Mouse (Mus musculus): ENCODE data around the gene Cfd. TPM values are rescaled to one million over a fixed set of nuclear protein-coding genes. Genes with fewer than 3 reads are reported as not detected.
"Not testable (repeated sequence)": the region's sequence is repeated elsewhere in the genome, so short reads cannot be mapped to it uniquely, and the experiment has no call there.

The Cfd gene
- polyA plus RNA-seq, 1 experiment from 2014 or later, result not detected

DNA sequence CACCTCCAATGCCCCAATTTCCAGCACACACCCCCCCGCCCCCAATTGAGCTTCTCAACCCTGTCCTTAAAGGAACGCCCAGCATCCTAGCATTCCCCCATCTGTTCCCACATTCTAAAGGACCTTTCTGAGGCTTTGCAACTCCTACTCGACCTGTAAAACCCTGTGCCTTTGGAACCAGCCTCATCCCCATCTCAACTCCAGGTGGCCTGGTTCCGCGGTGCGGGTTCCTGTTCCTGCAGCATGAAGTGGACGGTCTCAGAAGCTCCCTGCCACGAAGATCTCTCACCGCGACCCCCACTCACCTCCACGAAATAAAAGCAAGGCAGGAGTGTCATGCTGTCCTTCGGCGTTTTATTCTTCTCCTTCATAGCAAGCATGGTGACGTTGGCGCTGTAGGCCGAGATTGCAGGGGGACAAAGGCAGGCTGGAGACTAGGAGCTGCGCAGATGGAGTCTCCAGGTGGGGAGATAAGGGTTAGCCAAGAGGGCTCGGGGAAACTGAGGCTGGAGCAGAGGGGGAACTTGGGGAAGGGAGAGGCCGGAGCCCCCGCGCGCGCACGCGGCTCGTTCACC is 16.9 kb upstream of the Cfd start:
- no peak for ATAC-seq (ENCODE audit: insufficient read depth)
- H3K4me1 ChIP-seq (replicated peaks), result peaks cover 31% of the 10 kb centered on the region
- H3K9ac ChIP-seq, result peak overlapping the region; percentile 27; the same call in 1 of the 2 replicates
- WGBS (ENCODE audit: insufficient replicate concordance), result 1% methylated on average over 26 of the region's 26 CpGs
- peak overlapping the region; percentile 55 for H3K4me3 ChIP-seq (replicated peaks)
- H3K9me3 ChIP-seq (replicated peaks), result no peaks in the 10 kb centered on the region
- H3K36me3 ChIP-seq (replicated peaks), result no peaks in the 10 kb centered on the region
- no peak overlapping the region for H3K27ac ChIP-seq (replicated peaks)
- peaks cover 49% of the 10 kb centered on the region for H3K27me3 ChIP-seq
- H3K4me2 ChIP-seq, result peak overlapping the region; percentile 75

DNA sequence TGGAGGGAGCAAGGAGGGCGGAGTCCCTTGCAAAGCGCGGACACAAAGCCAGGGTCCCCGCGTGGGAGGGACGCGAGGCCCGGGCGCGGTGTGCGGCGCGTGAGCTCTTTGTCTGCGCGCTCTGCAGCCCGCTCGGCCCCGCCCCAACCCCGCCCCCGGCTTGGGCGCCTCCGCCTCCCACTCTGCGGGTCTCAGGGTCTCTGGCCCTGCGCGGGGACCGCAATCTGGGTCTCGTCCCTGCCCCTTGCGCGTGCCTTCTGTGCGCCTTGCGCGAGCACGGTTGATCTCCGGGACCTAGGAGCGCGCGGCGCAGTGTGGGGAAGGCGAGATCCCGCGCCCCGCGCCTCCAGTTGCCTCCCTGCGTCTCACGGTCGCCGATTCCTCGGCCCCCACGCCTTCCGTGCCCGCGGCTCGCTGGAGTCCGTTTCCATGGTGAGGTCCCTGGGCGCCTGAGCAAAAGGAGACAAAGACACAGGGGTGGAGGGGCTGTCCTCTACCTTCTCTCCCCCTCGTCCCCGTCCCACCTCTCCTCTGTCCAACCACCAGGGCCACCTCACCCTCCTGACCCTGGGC is 16.3 kb upstream of the Cfd start, which contains the start of the genes Prtn3 and Plppr3:
Prtn3 (plus strand) TSS at position 187 of the 573 bp plus-strand sequence.
Plppr3 (minus strand) TSS at position 345 of the 573 bp plus-strand sequence.
- peak within 1 kb of the TSS; percentile 27; the same call in 1 of the 2 replicates for H3K9ac ChIP-seq

DNA sequence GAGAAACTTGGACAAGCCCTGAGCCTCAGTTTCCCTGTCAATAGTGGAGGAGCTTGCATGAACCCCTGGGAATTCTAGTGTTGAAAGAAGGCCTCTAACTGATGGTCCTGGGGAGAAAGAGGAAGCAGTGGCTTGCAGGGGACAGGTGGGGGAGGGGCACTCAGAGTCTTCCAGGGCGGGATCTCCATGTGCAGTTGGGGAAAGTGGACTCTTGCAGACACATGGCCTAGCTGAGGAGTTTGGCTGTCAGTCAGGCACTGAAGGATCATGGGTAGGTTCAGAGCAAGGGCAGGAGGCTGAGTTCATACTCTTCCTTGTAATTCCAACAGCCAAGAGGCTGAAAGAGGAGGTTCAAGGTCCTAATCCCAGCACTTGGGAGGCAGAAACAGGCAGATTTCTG is 13.5 kb upstream of the Cfd start:
- Histone ChIP-seq H3K27me3 (peaks cover 61% of the 10 kb centered on the region), H3K9me3 (replicated peaks) (no peaks in the 10 kb centered on the region), H3K36me3 (replicated peaks) (no peaks in the 10 kb centered on the region), H3K4me3 (replicated peaks) (no peak overlapping the region), H3K27ac (replicated peaks) (peak overlapping the region; percentile 57), H3K4me1 (replicated peaks) (peaks cover 61% of the 10 kb centered on the region), H3K4me2 (peak overlapping the region; percentile 44), H3K9ac (no peak overlapping the region)
- WGBS (ENCODE audit: insufficient replicate concordance), result 26% methylated on average over 1 of the region's 1 CpGs
- ATAC-seq (ENCODE audit: insufficient read depth), result no peak

More for the DNA sequence above, 16.3 kb upstream of the Cfd start, which contains the start of the genes Prtn3 and Plppr3:
- Histone ChIP-seq H3K9me3 (replicated peaks) (no peaks in the 10 kb centered on the region), H3K4me3 (replicated peaks) (peak within 1 kb of the TSS; percentile 55), H3K27ac (replicated peaks) (peak within 1 kb of the TSS; percentile 19; the same call in 1 of the 2 replicates), H3K4me2 (peak within 1 kb of the TSS; percentile 75), H3K27me3 (peaks cover 53% of the 10 kb centered on the region), H3K4me1 (replicated peaks) (peaks cover 33% of the 10 kb centered on the region), H3K36me3 (replicated peaks) (no peaks in the 10 kb centered on the region)
- no peak for ATAC-seq (ENCODE audit: insufficient read depth)
- 2% methylated on average over 52 of the region's 57 CpGs for WGBS (ENCODE audit: insufficient replicate concordance)

DNA sequence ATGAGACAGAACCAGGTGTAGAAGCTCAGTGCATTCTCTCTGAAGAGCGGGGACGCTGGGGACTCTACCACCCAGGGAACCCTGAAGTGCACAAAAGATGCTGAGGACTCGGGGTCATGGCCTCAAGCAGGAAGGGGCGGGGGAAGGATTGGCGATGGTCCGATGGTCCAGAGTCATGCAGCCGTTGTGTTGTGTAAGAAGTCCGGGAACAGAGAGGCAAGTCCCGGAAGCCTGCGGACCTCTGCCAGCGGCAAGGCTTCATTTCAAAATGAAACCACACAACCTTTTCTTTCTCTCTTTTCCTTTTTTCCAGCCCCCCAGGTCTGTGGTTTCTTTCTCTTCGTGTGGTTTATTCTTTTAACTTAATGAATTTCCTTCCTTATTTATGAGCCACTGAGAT is 12.9 kb upstream of the Cfd start:
- no peaks in the 10 kb centered on the region for H3K9me3 ChIP-seq (replicated peaks)
- WGBS (ENCODE audit: insufficient replicate concordance), result 12% methylated on average over 12 of the region's 12 CpGs
- 0 out of 2 replicates have a peak, but pooled peaks have one; percentile 8 for ATAC-seq (ENCODE audit: insufficient read depth)
- H3K4me2 ChIP-seq, result peak overlapping the region; percentile 44
- no peak overlapping the region; the same call in 1 of the 2 replicates for H3K9ac ChIP-seq
- H3K27me3 ChIP-seq, result peaks cover 63% of the 10 kb centered on the region
- H3K4me1 ChIP-seq (replicated peaks), result peaks cover 67% of the 10 kb centered on the region
- no peak overlapping the region for H3K4me3 ChIP-seq (replicated peaks)
- H3K36me3 ChIP-seq (replicated peaks), result no peaks in the 10 kb centered on the region
- peak overlapping the region; percentile 57 for H3K27ac ChIP-seq (replicated peaks)

DNA sequence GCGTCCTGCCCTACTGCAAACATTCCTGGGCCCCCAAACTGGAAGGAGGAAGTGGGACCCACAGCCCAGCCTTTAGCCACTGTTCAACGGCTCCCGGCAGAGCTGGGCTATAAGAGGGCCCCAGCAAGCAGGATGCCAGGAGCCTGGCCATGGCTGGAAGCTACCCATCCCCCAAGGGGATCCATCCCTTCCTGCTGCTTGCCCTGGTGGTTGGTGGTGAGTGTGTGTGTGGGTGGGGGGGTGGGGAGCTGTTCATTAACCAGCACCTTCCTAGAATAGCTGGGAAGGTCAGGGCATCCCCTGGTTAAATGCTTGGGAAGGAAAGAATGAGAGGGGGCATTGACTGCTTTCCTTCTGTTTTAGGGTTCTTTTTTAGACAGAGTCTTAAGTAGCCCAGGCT is 11.1 kb upstream of the Cfd start:
- no peak overlapping the region for H3K9ac ChIP-seq
- H3K27ac ChIP-seq (replicated peaks), result peak overlapping the region; percentile 55
- peaks cover 51% of the 10 kb centered on the region for H3K27me3 ChIP-seq
- peaks cover 71% of the 10 kb centered on the region for H3K4me1 ChIP-seq (replicated peaks)
- H3K9me3 ChIP-seq (replicated peaks), result no peaks in the 10 kb centered on the region
- WGBS (ENCODE audit: insufficient replicate concordance), result 17% methylated on average over 3 of the region's 3 CpGs
- H3K4me2 ChIP-seq, result peak overlapping the region; percentile 59
- H3K36me3 ChIP-seq (replicated peaks), result no peaks in the 10 kb centered on the region
- H3K4me3 ChIP-seq (replicated peaks), result 0 out of 2 replicates have a peak overlapping the region, but pooled peaks have one; percentile 10
- ATAC-seq (ENCODE audit: insufficient read depth), result no peak

DNA sequence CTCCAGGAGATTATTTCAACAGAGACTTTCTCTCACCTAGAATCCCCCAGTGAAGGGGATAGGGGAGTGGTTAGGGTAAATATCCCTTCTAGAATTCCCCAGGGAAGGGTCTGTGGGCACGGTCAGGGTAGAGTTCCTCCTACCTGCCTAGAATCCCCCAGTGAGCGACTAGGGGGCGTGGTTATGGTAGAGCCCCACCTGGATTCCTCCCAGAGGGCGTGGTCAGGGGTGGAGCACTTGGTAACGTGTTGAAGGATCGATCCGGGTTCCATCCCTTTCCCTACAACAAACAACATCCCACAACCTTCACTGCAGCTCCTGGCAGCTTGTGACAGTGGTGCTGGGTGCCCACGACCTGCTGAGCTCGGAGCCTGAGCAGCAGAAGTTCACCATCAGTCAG is 9.9 kb upstream of the Cfd start:
- peak overlapping the region; percentile 59 for H3K4me2 ChIP-seq
- peak overlapping the region; percentile 55; the same call in 1 of the 2 replicates for H3K27ac ChIP-seq (replicated peaks)
- H3K9ac ChIP-seq, result 0 out of 2 replicates have a peak overlapping the region, but pooled peaks have one; percentile 2
- no peaks in the 10 kb centered on the region for H3K9me3 ChIP-seq (replicated peaks)
- H3K36me3 ChIP-seq (replicated peaks), result no peaks in the 10 kb centered on the region
- H3K27me3 ChIP-seq, result peaks cover 40% of the 10 kb centered on the region
- 5% methylated on average over 9 of the region's 9 CpGs for WGBS (ENCODE audit: insufficient replicate concordance)
- peak overlapping the region; percentile 39 for H3K4me3 ChIP-seq (replicated peaks)
- H3K4me1 ChIP-seq (replicated peaks), result peaks cover 68% of the 10 kb centered on the region
- peak; percentile 27; the same call in 1 of the 2 replicates for ATAC-seq (ENCODE audit: insufficient read depth)

DNA sequence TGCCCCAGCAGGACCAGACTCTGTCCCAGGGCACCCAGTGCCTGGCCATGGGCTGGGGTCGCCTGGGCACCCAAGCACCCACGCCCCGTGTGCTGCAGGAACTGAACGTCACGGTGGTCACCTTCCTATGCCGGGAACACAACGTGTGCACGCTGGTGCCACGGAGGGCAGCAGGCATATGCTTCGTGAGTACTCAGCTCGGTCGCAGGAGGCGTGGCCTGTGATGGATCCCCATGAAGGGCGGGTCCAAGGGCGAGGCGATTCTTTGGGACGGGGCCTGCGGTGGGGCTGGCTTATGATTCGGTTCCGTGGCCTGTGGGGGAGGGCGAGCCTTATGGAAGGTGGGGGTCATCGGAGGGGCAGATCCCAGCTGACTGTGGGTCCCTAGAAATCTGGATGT is 8.7 kb upstream of the Cfd start:
- Histone ChIP-seq H3K36me3 (replicated peaks) (no peaks in the 10 kb centered on the region), H3K4me3 (replicated peaks) (peak overlapping the region; percentile 39), H3K27ac (replicated peaks) (no peak overlapping the region), H3K4me1 (replicated peaks) (peaks cover 61% of the 10 kb centered on the region), H3K9ac (no peak overlapping the region), H3K27me3 (peaks cover 40% of the 10 kb centered on the region), H3K9me3 (replicated peaks) (no peaks in the 10 kb centered on the region), H3K4me2 (peak overlapping the region; percentile 59)
- ATAC-seq (ENCODE audit: insufficient read depth), result 0 out of 2 replicates have a peak, but pooled peaks have one; percentile 23
- WGBS (ENCODE audit: insufficient replicate concordance), result 2% methylated on average over 22 of the region's 22 CpGs

DNA sequence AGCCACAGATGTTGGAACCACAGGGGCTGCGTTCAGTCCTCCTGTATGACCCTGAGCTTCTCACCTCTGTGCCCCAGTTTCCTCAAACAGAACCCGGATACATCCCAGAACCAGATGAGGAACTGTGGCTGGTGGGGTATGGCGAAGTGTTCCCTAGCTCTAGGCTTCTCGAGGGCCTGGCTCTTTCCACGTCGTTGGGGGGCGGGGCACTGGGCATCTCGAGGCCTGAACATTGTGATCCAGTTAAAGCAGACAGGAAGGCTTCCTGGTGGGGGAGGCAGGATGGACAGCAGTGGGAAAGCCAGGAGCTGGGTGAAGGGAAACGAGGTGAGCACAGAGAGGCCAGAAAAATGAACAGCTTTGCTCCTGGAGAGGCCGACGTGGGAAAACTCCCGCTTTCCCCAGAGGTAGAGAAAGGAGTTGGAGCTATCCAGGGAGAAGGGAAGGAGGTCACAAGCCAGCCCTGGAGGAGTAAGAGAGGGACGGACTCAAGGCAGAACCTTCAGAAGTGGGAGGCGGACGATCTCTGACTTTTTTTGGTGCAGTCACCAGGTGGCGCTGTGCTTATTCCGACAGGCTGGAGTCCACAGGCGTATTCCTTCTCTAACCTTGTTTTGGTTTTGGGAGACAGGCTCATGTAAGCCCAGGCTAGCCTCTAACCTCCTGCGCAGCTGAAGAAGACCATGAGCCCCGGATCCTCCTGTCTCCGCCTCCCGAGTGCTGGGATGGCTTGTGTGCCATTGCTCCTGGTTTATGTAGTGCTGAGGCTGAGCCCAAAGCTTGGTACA is 7.2 kb upstream of the Cfd start:
- 0 out of 2 replicates have a peak overlapping the region, but pooled peaks have one; percentile 3 for H3K4me2 ChIP-seq
- no peak overlapping the region for H3K4me3 ChIP-seq (replicated peaks)
- 14% methylated on average over 22 of the region's 22 CpGs for WGBS (ENCODE audit: insufficient replicate concordance)
- H3K9me3 ChIP-seq (replicated peaks), result no peaks in the 10 kb centered on the region
- H3K9ac ChIP-seq, result no peak overlapping the region
- peaks cover 50% of the 10 kb centered on the region for H3K4me1 ChIP-seq (replicated peaks)
- no peaks in the 10 kb centered on the region for H3K36me3 ChIP-seq (replicated peaks)
- peaks cover 32% of the 10 kb centered on the region for H3K27me3 ChIP-seq
- H3K27ac ChIP-seq (replicated peaks), result no peak overlapping the region
- ATAC-seq (ENCODE audit: insufficient read depth), result no peak

DNA sequence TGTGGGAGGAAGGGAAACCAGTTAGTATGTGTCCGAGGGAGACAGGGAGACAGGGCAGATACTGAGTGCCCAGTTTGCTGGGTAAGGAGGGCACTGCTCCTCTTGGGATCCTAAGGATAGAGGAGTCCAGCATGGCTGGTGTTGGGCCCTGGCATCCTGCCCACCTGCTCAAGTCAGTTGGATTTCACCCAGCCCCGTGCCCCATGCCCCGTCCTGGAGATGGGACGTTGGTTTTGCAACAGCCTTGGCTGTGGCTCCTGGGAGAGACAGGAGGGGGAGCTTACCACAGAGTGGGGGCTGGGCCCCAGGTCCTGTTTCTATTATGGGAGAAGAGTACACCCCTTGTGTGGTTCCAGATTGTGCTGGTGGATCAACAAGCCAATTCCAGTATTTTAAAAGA is 6.2 kb upstream of the Cfd start:
- 34% methylated on average over 4 of the region's 4 CpGs for whole genome bisulfite sequencing (ENCODE audit: insufficient replicate concordance)
- Histone ChIP-seq H3K27me3 (peaks cover 27% of the 10 kb centered on the region), H3K4me1 (replicated peaks) (peaks cover 48% of the 10 kb centered on the region), H3K4me2 (no peak overlapping the region; the same call in 1 of the 2 replicates), H3K36me3 (replicated peaks) (no peaks in the 10 kb centered on the region), H3K4me3 (replicated peaks) (no peak overlapping the region), H3K9ac (no peak overlapping the region), H3K9me3 (replicated peaks) (no peaks in the 10 kb centered on the region), H3K27ac (replicated peaks) (peak overlapping the region; percentile 9; the same call in 1 of the 2 replicates)
- ATAC-seq (ENCODE audit: insufficient read depth), result no peak

DNA sequence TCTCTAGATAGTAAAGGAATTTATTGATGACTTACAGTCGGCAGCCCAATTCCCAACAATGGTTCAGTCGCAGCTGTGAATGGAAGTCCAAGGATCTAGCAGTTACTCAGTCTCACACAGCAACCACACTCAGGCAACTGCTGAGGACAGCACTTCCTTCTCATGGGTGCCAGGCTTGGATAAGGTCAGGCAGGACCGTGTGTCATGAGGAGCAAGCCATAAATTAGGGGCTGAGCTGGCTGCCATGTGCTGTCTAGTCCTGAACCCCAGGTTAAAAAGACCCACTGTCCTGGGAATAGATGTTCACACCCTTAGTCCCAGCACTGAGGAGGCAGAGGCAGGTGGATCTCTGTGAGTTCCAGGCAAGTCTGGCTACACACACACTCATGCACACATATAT is 5.7 kb upstream of the Cfd start:
- not testable (repeated sequence) for H3K4me3 ChIP-seq (replicated peaks); H3K9me3 ChIP-seq (replicated peaks); ATAC-seq (ENCODE audit: insufficient read depth); H3K4me2 ChIP-seq; H3K36me3 ChIP-seq (replicated peaks); H3K9ac ChIP-seq
- peaks cover 25% of the 10 kb centered on the region for H3K27me3 ChIP-seq
- 0 out of 2 replicates have a peak overlapping the region, but pooled peaks have one; percentile 1 for H3K27ac ChIP-seq (replicated peaks)
- peaks cover 43% of the 10 kb centered on the region for H3K4me1 ChIP-seq (replicated peaks)
- WGBS (ENCODE audit: insufficient replicate concordance), result 31% methylated on average over 3 of the region's 3 CpGs

Measured in liver, embryonic 15.5 days (tissue).